Mouse (Mus musculus) urinary bladder, adult 18-20 months (tissue): Measurements from ENCODE around the gene Rpusd4.

Experiments used
- DNase-seq, 2 experiments: peaks; one replicate each; pipeline ENCODE4 v3.0.0; 2022; ENCODE audit warnings: low spot score in 2 of 2, mixed read lengths in 2 of 2

Gene Rpusd4

GRCm38 (mm10) chr9:35267146-35267975, at the start of gene Rpusd4, which contains the start of gene Fam118b:
Gene Rpusd4, plus strand, starts transcription at chr9:35267865.
Gene Fam118b, minus strand, starts transcription at chr9:35267805.
- peak; percentile 75 to 85 for DNase-seq

DNA sequence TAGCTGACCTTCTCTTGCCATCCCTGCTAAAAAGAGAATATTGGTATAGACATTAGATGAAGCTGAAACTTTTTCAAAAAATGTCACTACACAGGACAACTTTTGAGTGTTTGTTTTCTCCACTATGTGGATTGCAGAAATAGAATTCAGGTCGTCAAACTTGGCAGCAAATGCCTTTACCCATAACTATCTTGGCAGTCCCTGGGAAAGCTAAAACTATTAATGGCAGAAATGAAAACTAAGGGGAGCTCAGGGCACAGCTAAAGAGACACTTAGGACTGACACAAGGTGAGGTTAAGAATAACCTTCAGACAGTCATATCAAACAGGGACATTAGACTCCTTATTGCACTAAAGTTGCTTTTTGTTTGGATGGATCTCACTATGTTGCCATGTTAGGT, 49.7 kb upstream of the Rpusd4 start:
- no peak for DNase-seq

- DNase-seq = no peak
Observed at GRCm38 (mm10) chr9:35223466-35223865, 44.2 kb upstream of the Rpusd4 start.

DNA sequence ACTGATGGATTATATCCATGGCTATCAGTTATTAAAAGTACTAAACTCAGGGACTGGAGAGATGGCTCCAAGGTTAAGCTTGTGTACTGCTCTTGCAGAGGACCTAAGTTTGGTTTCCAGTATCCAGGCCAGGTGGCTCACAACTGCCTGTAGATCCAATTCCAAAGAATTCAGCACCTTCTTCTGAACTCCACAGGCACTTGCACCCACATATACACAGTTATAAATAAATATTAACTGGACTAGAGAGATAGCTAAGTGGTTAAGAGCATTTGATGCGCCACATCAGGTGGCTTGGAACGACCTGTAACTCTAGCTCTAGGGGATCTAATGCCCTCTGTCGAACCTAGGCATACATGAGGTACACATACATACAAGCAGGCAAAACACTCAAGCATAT, 39.0 kb upstream of the Rpusd4 start:
- no peak for DNase-seq

- DNase-seq = no peak
Observed at GRCm38 (mm10) chr9:35235996-35236395, 31.7 kb upstream of the Rpusd4 start.

- DNase-seq = no peak
Observed at GRCm38 (mm10) chr9:35238371-35238770, 29.3 kb upstream of the Rpusd4 start.

- DNase-seq = no peak
Observed at GRCm38 (mm10) chr9:35238915-35239571, 28.6 kb upstream of the Rpusd4 start.

DNA sequence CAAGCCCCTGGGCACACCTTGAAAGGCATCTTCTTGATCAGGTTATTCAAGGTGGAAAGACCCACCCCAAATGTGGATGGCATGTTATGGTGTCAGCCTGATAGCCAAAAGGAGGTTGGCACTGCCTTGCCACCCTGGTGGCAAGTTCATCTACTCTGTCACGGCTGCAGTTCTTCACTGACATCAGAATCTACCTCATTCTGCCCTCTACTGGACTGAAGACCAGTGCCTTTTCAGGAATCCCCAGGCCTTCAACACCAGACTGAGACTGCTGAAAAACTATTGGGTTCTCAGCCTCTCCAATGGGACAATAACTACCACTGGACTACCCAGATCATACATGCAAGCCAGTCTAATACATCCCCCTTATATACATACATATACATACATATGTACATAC, 27.9 kb upstream of the Rpusd4 start:
- no peak for DNase-seq

DNA sequence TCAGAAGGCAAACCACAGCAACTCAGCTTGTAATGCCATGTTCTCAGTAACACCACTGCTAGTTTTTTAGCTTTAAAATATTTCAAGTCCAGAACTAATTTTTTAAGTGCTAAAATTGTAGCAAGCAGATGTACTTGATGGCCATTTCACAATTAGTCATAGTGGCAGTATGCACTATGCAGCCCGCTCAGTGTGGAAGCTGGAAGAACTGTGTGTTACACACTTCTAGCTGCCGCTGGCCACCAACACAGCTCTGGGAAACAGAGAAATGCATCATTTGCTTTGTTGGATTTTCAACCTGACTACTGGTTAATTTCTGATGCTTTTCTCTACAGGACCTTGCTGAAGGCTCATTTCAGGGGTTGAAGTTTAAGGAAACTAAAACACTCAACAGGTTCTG, 20.3 kb upstream of the Rpusd4 start:
- DNase-seq = no peak

DNA sequence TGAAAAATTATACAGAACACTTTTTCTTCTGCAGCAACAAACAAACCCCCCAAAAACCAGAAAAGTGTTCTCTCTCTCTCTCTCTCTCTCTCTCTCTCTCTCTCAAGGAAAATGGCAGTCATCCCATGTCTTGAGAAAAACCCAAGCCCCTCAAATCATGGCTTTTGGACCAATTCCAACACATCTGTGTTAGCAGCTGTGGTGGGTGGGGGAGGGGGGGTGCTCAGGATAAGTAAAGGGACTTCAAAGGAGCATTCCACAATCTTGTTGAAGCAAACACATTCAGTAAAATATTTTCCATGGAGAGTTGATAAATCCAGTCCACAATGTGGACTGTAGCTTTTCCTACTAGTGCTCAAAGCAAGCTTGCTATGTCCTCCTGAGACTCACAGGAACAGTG, 18.2 kb upstream of the Rpusd4 start:
- no peak for DNase-seq

DNA sequence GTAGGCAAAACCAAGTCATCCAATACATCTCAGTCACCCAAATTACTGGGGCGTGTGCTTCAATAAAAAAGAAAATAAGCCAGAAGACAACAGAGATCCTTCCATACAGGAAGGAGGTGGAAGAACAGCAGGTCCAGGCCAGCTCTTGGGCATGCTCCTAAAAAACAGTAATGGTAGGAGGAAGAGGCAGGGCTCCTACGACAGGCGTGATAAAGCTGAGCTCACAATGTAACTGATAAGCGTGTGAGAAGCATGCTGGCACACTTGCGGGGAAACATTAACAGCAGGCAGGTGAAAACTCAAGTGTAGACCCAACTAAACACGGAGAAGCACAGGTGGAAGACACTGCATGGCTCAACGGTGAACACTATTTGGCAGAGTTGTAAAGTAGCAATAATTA, 10.3 kb upstream of the Rpusd4 start:
- no peak for DNase-seq

DNA sequence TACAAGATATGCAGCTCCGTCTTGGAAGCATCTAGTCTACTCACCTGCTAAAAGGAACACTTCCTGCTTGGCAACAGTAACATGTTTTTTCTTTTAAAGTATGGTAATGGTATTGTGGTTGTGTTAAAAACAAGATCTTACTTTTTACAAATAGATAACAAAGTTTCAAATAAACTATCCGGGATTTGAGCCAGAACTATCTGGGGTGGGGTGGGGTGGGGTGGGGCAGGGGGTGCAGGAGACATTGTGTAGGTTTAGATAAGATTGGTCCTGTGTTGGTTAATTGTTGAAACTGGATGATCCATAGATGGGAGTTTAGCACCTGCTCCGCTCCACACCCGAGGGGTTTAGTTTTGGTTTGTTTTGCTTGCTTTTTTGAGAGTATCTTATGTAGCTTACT, 5.2 kb upstream of the Rpusd4 start:
- DNase-seq = no peak

GRCm38 (mm10) chr9:35263431-35263830, 4.2 kb upstream of the Rpusd4 start:
- DNase-seq = no peak

DNA sequence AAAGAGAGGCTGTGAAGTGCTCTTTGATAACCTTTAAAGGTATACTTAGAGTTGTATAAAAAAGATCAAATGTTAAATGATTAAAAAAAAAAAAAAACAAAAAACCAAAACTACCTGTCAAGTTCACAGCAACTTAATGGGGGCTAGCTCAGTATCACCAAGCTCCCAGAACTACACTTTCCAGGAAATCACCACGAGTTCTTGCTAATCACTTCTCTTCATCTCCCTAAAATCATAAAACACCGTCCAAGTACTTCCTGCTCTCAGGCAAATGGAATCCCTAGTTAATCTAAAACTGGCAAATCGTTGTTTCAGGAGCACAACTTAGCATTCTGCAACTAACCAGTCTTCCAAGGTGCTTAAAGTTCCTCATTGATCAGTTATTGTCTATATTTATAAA, 3.2 kb upstream of the Rpusd4 start:
- no peak for DNase-seq

DNA sequence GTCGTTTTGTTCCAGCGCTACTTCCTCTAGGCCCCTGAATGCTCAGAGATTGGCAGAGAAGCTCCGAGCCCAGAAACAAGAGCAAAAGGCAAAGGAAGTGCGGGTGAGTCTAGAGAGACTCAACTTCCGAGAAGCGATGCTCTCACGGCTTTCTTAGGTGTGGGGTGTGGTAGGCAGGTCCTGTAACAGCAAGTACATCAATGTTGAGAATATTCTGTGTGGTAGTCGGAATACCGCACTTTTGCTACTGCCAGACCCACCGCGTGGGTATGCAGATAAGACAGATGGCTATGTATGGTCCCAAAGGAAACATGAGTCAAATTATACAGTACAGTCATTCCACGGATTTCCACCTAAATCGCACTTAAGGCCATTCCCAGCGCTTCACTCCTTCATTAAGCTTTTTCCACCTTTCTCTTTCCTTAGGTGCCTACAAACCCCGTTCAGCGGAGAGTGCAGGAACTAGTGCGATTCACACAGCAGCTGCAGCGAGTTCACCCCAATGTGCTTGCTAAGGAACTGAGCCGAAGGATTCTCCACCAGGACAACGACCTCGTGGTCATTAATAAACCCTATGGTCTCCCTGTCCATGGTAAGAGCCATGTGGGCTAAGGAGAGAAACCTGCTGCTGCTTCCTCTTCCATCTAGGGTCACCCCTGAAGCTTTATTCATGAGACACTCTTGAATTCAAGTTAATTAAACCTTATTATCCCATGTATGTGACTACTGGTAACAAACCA, 481 bp downstream of the Rpusd4 start:
- DNase-seq = no peak

DNA sequence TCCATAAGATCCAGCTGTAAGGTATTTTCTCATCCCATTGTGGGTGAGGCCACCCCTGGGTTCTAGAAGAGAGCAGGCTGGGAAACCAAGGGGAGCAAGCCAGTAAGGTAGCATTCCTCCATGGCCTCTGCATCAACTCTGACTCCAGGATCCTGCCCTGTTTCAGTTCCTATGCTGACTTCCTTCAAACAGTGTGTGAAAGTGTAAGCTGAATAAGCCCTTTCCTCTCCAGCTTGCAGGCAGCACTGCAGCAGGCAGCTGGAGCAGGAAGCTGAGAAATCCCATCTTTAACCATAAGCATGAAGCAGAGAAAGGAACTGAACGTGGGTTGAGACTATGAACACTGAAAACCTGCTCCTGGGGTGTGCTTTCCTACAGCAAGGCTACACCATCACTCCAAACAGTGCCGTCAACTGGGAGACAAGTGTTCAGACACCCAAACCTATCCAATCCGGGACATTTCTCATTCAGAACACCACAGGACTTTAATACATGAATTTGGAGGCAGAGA, 10.2 kb downstream of the Rpusd4 start:
- no peak for DNase-seq

GRCm38 (mm10) chr9:35278451-35278850, 10.8 kb downstream of the Rpusd4 start:
- DNase-seq = no peak

DNA sequence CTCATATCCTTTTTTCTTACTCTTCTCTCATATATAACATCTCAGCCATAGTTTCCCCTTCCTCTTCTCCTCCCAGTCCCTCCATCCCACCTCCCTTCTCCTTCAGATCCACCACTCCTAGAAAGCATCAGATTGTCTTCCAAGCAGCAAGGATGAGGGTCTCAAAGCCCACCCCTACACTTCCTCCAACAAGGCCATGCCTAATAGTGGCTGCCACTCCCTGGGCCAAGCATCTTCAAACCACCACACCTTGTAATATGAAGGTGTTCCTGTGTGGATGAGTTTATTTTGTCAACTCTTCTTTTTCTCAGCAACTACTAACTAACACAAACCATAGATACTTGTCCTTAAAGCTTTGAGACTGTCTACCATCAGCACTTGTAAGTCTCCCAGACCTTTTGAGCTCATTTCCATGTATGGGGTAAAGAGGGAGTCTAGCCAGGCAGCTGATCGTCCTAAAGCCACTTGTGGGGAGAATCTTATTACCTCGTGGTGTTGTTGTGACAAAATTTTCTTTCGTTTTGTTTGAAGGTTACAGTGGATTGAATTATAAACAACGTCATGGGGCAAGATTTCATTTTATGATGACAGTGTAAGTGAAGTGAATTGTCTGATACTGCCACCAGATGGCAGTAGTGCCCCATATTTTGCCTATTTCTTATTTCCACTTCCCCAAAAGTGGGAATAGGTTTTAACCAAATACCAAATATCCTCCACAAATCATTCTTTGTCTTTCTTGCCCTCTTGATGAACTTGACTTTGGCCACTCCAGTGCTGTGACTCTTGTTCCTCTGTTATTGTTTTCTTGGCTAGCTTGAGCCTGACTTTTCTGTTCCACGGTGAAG, 14.6 kb downstream of the Rpusd4 start:
- peak in 1 of 2 experiments; percentile 22 for DNase-seq

- DNase-seq = no peak
Observed at GRCm38 (mm10) chr9:35282851-35283200, 15.2 kb downstream of the Rpusd4 start.

DNA sequence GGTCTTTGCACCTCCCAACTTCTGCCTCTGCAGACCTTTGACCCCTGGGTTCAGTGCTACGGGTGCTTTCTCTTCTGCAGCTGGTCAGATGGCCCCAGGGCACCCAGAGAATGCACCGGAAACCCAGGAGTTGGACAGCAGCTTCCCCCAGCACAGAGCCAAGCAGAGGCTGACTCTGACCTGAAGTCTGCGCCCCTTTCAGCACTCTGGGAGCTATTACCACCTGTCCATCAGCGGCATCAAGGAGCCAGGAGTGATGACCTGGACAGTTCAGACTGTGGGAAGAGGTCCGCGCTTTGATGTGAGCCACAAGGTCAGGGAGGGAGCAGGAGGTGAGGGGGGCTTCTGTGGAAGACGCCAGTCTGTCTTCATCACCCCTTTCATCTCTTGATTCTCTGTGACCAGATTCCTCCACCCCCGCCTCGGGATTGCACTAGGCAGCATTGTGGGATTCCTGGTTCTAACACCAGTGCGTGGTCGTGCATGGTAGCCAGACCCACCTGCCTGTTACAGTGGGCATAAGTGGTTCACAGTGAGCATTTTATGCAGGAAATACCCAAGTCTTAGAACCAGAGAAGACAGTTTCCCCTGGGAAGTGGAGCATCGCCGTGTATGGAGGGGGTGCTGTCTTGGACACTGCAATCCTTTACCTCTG, 15.9 kb downstream of the Rpusd4 start:
- no peak for DNase-seq

DNA sequence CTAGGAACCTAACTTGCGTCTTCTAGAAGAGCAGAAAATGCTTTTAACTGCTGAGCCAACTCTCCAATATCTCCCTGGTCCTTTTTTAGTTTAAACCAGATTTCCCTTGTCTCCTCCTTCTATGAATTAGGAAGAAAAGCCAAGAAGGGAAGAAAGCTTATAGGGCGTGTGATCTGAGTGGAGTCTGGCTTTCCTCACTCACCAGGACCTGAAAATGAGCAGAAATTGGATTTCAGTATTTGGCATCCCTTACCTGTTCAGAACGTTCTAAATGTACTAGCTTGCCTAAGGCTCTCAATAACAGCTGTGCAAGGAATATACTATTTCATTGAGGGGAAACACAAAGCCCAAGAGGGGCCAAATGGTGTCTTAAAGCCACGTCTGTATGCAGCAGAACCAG, 16.7 kb downstream of the Rpusd4 start:
- DNase-seq = no peak
